Mouse (Mus musculus): ENCODE measurements around the gene Sacm1l. TPM values are rescaled to one million over a fixed set of nuclear protein-coding genes. Genes with fewer than 3 reads are reported as not detected.

Gene Sacm1l
- polyA plus RNA-seq, 1 experiment from 2014 or later: 51.2 TPM

Other genes with a start within 250 kb of the Sacm1l start
- gene Lars2, start 162.8 kb upstream of the Sacm1l start, polyA plus RNA-seq (2015; fragmentation: Nextera tagmentation; extraction: Ambion mirVana): 718 and 834 TPM in 2 replicates
- gene Limd1, start 51.1 kb upstream of the Sacm1l start, polyA plus RNA-seq (2015; fragmentation: Nextera tagmentation; extraction: Ambion mirVana): 13.8 and 14.3 TPM in 2 replicates
- gene Slc6a20b, start 102.8 kb downstream of the Sacm1l start, polyA plus RNA-seq (2015; fragmentation: Nextera tagmentation; extraction: Ambion mirVana): 0.37 and 0.51 TPM in 2 replicates
- 0.25 and 0.49 TPM in 2 replicates for gene Ccr9, start 148.7 kb downstream of the Sacm1l start, polyA plus RNA-seq (2015; fragmentation: Nextera tagmentation; extraction: Ambion mirVana)
- 10.7 and 13.8 TPM in 2 replicates for gene Slc6a20a, start 149.1 kb downstream of the Sacm1l start, polyA plus RNA-seq (2015; fragmentation: Nextera tagmentation; extraction: Ambion mirVana)
- 44.2 and 52.0 TPM in 2 replicates for gene Lztfl1, start 187.9 kb downstream of the Sacm1l start, polyA plus RNA-seq (2015; fragmentation: Nextera tagmentation; extraction: Ambion mirVana)

All from hindbrain, embryonic 15.5 days (tissue).